Mouse (Mus musculus) hindbrain, embryonic 16.5 days (tissue): ENCODE measurements at regions not wholly inside any gene's neighbourhood (a gene's known extent, or its start where the extent isn't known, plus 50 kb on each side); places are given as distances from the start of the nearest gene placed in this dataset.
A peak's percentile ranks its signal among the peaks of the same experiment; 100 is the strongest.

Experiments used
- ATAC-seq: fragments of 200-750 bp; cut with Nextera tagmentation; 2 replicates; pipeline ENCODE4 v1.8.0; 2017; ENCODE audit warnings: moderate TSS enrichment, moderate library complexity
- H3K27ac ChIP-seq: fragments of 300-500 bp; sonication (generic); 2 replicates; pipeline ENCODE4 v1.5.1; 2014; ENCODE audit warnings: low read depth, mild to moderate bottlenecking, control low read depth, low read length, moderate library complexity
- H3K27me3 ChIP-seq: fragments of 300-500 bp; sonication (generic); replicated peaks from 2 replicates; pipeline ENCODE4 v1.6.1; 2014; ENCODE audit warnings: low read length; ENCODE audit not compliant: control insufficient read depth, insufficient read depth
- H3K36me3 ChIP-seq: fragments of 300-500 bp; sonication (generic); 2 replicates; pipeline ENCODE4 v1.6.1; 2014; ENCODE audit warnings: mild to moderate bottlenecking, low read length, moderate library complexity, mixed read lengths; ENCODE audit not compliant: control insufficient read depth, insufficient read depth
- H3K4me1 ChIP-seq: fragments of 300-500 bp; sonication (generic); 2 replicates; pipeline ENCODE4 v1.6.1; 2014; ENCODE audit warnings: low read depth, low read length; ENCODE audit not compliant: control insufficient read depth, insufficient read depth
- H3K4me2 ChIP-seq: fragments of 300-500 bp; sonication (generic); 2 replicates; pipeline ENCODE4 v1.6.1; 2014; ENCODE audit warnings: mild to moderate bottlenecking, low read length, control low read depth, moderate library complexity
- H3K4me3 ChIP-seq: fragments of 300-500 bp; sonication (generic); 2 replicates; pipeline ENCODE4 v1.5.1; 2014; ENCODE audit warnings: mild to moderate bottlenecking, low read length, control low read depth, moderate library complexity
- H3K9ac ChIP-seq: fragments of 300-500 bp; sonication (generic); 2 replicates; pipeline ENCODE4 v1.6.1; 2014; ENCODE audit warnings: low read depth, mild to moderate bottlenecking, control low read depth, low read length, moderate library complexity
- H3K9me3 ChIP-seq: fragments of 300-500 bp; sonication (generic); 2 replicates; pipeline ENCODE4 v1.6.1; 2014; ENCODE audit warnings: mild to moderate bottlenecking, low read length, moderate library complexity; ENCODE audit not compliant: control insufficient read depth
- WGBS: fragments of 180-500 bp; shearing (Covaris S2); extraction: QIAGEN DNeasy Blood & Tissue Kit; methylation state at CpG from one replicate; pipeline ENCODE4 v1.1.7; 2014; 5-methylcytosine and 5-hydroxymethylcytosine counted together

GRCm38 (mm10) chr2:106511889-106512288 is 181.2 kb upstream of the Mpped2 start:
- no peak for ATAC-seq
- Histone ChIP-seq H3K9me3 (no peaks in the 10 kb centered on the region), H3K9ac (no peak overlapping the region), H3K4me1 (peaks cover 7% of the 10 kb centered on the region), H3K36me3 (no peaks in the 10 kb centered on the region), H3K27me3 (no peaks in the 10 kb centered on the region), H3K4me2 (no peak overlapping the region), H3K27ac (no peak overlapping the region), H3K4me3 (no peak overlapping the region)
- WGBS: 81% methylated on average over 9 of the region's 9 CpGs

DNA sequence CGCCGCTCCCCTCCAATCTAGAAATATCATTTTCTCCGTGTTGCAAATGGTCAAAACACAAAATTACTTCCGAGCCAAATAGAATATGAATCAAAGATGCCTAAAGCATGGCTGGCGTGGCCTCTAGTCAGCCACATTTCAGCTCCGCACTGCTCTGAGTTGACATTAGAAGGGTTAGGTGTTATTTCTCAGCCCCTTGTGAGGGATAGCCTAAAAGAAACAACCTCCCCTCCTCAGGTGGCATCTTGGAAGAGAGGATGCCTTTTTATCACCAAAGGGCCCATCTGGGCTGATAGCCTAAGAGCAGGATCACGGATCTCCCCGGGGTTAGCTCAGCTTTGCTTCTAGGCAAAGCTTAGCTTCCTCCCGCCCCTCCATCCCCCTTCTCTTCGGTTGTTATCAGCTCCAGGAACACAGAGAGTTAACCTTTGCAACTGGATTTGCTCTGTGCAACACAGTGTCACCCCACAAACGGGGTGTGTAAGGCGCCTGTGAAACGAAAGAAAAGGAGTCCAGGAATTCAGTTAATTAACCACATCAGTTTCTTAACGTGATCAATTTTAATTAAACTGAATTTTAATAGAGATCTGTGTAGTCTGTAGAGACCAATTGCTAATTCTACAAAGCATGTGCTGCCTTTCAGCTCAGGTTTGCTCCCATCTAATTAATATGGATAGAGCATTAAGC is 180.6 kb upstream of the Mpped2 start:
- no peaks in the 10 kb centered on the region for H3K27me3 ChIP-seq
- H3K4me1 ChIP-seq: peaks cover 7% of the 10 kb centered on the region
- H3K4me2 ChIP-seq: peak overlapping the region; percentile 36
- peak; percentile 89 for ATAC-seq
- 0 out of 2 replicates have a peak overlapping the region, but pooled peaks have one; percentile 55 for H3K27ac ChIP-seq
- H3K9ac ChIP-seq: peak overlapping the region; percentile 41; the same call in 1 of the 2 replicates
- peak overlapping the region; percentile 1 for H3K4me3 ChIP-seq
- H3K36me3 ChIP-seq: no peaks in the 10 kb centered on the region
- 30% methylated on average over 14 of the region's 14 CpGs for WGBS
- no peaks in the 10 kb centered on the region for H3K9me3 ChIP-seq

DNA sequence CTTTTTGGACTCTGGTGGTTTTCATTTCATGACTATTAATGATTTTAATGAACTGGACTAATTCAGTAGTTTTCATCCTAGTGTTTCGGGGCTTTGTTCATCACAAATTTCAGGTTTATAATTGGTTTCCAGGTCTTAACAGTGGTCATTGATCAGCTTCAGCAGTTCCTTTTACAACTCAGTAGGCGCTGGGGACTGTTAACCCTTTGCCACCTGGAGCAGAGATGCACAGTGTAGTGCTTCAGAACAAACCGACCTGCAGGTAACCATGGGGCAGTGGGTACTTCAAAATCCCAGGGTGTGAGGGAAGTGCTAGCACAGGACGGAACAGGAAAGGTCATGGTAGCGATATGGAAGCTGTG is 180.1 kb upstream of the Mpped2 start:
- ATAC-seq: peak; percentile 89
- peak overlapping the region; percentile 36 for H3K4me2 ChIP-seq
- peak overlapping the region; percentile 1 for H3K4me3 ChIP-seq
- H3K4me1 ChIP-seq: peaks cover 7% of the 10 kb centered on the region
- H3K9me3 ChIP-seq: no peaks in the 10 kb centered on the region
- 34% methylated on average over 5 of the region's 5 CpGs for WGBS
- H3K27ac ChIP-seq: 0 out of 2 replicates have a peak overlapping the region, but pooled peaks have one; percentile 34
- no peak overlapping the region for H3K9ac ChIP-seq
- no peaks in the 10 kb centered on the region for H3K27me3 ChIP-seq
- no peaks in the 10 kb centered on the region for H3K36me3 ChIP-seq

- no peak for ATAC-seq
- 75% methylated on average over 5 of the region's 5 CpGs for WGBS
- peaks cover 7% of the 10 kb centered on the region for H3K4me1 ChIP-seq
Observed at GRCm38 (mm10) chr2:106517224-106517623, 175.8 kb upstream of the Mpped2 start.

GRCm38 (mm10) chr2:106522961-106523360 is 170.1 kb upstream of the Mpped2 start:
- H3K4me3 ChIP-seq: no peak overlapping the region
- 95% methylated on average over 3 of the region's 3 CpGs for WGBS
- peaks cover 2% of the 10 kb centered on the region; the same call in 1 of the 2 replicates for H3K9me3 ChIP-seq
- no peak overlapping the region for H3K27ac ChIP-seq
- no peak overlapping the region for H3K4me2 ChIP-seq
- H3K4me1 ChIP-seq: no peaks in the 10 kb centered on the region
- ATAC-seq: no peak
- no peaks in the 10 kb centered on the region for H3K36me3 ChIP-seq
- H3K9ac ChIP-seq: no peak overlapping the region
- no peaks in the 10 kb centered on the region for H3K27me3 ChIP-seq

More at GRCm38 (mm10) chr2:106517224-106517623, 175.8 kb upstream of the Mpped2 start:
- no peak overlapping the region for H3K4me2 ChIP-seq
- H3K9ac ChIP-seq: no peak overlapping the region
- no peaks in the 10 kb centered on the region for H3K27me3 ChIP-seq
- H3K36me3 ChIP-seq: no peaks in the 10 kb centered on the region
- H3K9me3 ChIP-seq: peaks cover 2% of the 10 kb centered on the region; the same call in 1 of the 2 replicates
- H3K4me3 ChIP-seq: no peak overlapping the region
- no peak overlapping the region for H3K27ac ChIP-seq

GRCm38 (mm10) chr2:106527008-106527407 is 166.1 kb upstream of the Mpped2 start:
- no peak overlapping the region for H3K9ac ChIP-seq
- no peak overlapping the region for H3K27ac ChIP-seq
- 48% methylated on average over 2 of the region's 2 CpGs for WGBS
- 0 out of 2 replicates have a peak, but pooled peaks have one; percentile 42 for ATAC-seq
- no peak overlapping the region for H3K4me3 ChIP-seq
- H3K27me3 ChIP-seq: no peaks in the 10 kb centered on the region
- H3K9me3 ChIP-seq: no peaks in the 10 kb centered on the region
- no peaks in the 10 kb centered on the region for H3K4me1 ChIP-seq
- no peaks in the 10 kb centered on the region for H3K36me3 ChIP-seq
- no peak overlapping the region for H3K4me2 ChIP-seq

- Histone ChIP-seq H3K9ac (no peak overlapping the region), H3K36me3 (no peaks in the 10 kb centered on the region), H3K4me2 (no peak overlapping the region), H3K4me1 (no peaks in the 10 kb centered on the region), H3K27me3 (no peaks in the 10 kb centered on the region), H3K4me3 (no peak overlapping the region), H3K9me3 (no peaks in the 10 kb centered on the region), H3K27ac (no peak overlapping the region)
- 81% methylated on average over 5 of the region's 5 CpGs for WGBS
- ATAC-seq: no peak
Observed at GRCm38 (mm10) chr2:106529247-106529646, 163.8 kb upstream of the Mpped2 start.

DNA sequence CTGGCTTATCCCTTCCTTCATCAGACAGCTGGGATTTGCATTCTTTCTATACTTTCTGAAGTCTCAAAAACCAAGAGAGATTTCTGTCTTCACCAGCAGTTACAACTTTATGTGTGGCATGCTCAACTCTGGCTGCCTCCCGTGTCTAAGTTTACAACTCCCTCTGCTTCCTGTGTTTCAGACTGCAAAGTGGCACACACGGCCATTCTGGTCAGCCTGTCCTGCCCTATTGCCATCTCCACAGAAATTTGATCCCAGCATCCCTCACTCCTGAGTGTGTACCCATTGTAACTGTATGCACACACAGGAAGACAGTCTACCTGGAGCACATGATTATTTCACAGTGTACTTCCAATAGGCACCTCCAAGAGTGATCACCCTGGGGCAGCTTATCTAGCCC is 163.3 kb upstream of the Mpped2 start:
- no peak overlapping the region for H3K27ac ChIP-seq
- 86% methylated on average over 2 of the region's 2 CpGs for WGBS
- no peak overlapping the region for H3K4me2 ChIP-seq
- no peak overlapping the region for H3K9ac ChIP-seq
- H3K27me3 ChIP-seq: no peaks in the 10 kb centered on the region
- ATAC-seq: no peak
- H3K4me1 ChIP-seq: no peaks in the 10 kb centered on the region
- no peaks in the 10 kb centered on the region for H3K9me3 ChIP-seq
- H3K4me3 ChIP-seq: no peak overlapping the region
- H3K36me3 ChIP-seq: no peaks in the 10 kb centered on the region

GRCm38 (mm10) chr2:106538329-106538728 is 154.7 kb upstream of the Mpped2 start:
- H3K36me3 ChIP-seq: no peaks in the 10 kb centered on the region
- no peaks in the 10 kb centered on the region for H3K27me3 ChIP-seq
- no peaks in the 10 kb centered on the region for H3K4me1 ChIP-seq
- H3K4me2 ChIP-seq: no peak overlapping the region
- H3K9ac ChIP-seq: no peak overlapping the region
- no peaks in the 10 kb centered on the region for H3K9me3 ChIP-seq
- H3K4me3 ChIP-seq: no peak overlapping the region
- 63% methylated on average over 4 of the region's 4 CpGs for WGBS
- H3K27ac ChIP-seq: no peak overlapping the region
- peak; percentile 38; the same call in 1 of the 2 replicates for ATAC-seq
